8 mouse cellular contexts compared by ENCODE assay signal in the genomic region with DNA sequence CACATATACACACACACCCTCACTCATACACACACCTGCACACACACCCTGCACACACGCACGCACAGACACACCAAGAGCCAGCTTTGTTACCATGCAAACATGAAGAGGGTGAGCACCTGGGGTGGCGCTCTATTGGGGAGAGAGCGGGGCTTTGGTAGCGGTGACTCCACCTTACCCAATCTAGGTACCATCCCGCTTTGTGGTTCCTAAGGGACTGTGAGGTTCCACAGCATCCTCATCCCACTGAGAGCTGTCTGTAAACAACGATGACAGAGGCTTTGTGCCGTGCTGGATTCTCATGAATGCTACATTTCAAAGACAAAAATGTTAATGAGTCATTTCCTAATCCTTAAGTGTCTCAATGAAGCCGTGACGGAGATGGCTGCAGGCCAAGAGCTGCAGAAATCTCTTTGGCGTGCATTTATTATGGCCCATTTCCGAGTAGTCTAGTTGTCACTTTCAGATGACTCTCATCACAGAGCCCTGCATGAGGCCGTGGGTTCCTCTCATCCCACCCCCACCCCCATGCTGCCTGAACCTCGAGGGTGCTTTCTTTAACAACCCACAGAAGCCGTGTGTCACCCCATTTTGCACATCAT. TPM values are rescaled to one million over a fixed set of nuclear protein-coding genes. Genes with fewer than 3 reads are reported as not detected.
DNase-seq lines count a peak whose midpoint lies in the region; ATAC-seq lines count a peak whose summit lies in the region.

No protein-coding gene starts in this region.

- no peak overlapping the region for H3K27ac ChIP-seq in kidney, embryonic 15.5 days

- peaks cover 17% of the 10 kb centered on the region for H3K4me1 ChIP-seq in kidney, embryonic 15.5 days

- no peaks in the 10 kb centered on the region for H3K27me3 ChIP-seq in kidney, embryonic 15.5 days

- no peaks in the 10 kb centered on the region for H3K36me3 ChIP-seq in kidney, embryonic 15.5 days

- 60% methylated on average over 15 of the region's 15 CpGs for WGBS in kidney, embryonic 15.5 days

- no peak overlapping the region for H3K9ac ChIP-seq in kidney, embryonic 15.5 days

- no peak overlapping the region for H3K4me2 ChIP-seq in kidney, embryonic 15.5 days

- H3K4me3 ChIP-seq in kidney, embryonic 15.5 days (replicated peaks), result no peak overlapping the region

- peak; percentile 26 for DNase-seq in gastrocnemius, adult 18-20 months (ENCODE audit: low spot score)
- DNase-seq in gastrocnemius, postnatal 25 days, result no peak
- DNase-seq in fibroblast of lung, adult 2 months (ENCODE audit: low read depth), result peak; percentile 44
- peak; percentile 79 for DNase-seq in lung, postnatal 14 days
- DNase-seq in c-Kit-positive CD71-positive TER-119-positive erythroid progenitor cells, embryonic 14.5 days (ENCODE audit: low spot score), result no peak
- DNase-seq in cerebellum, adult 11 months, result no peak

- no peaks in the 10 kb centered on the region for H3K9me3 ChIP-seq in kidney, embryonic 15.5 days (replicated peaks)

- ATAC-seq in CD4-positive, CD25-positive, alpha-beta regulatory T cell, adult 4 months, result peak; percentile 45
- ATAC-seq in kidney, embryonic 15.5 days (replicated peaks; ENCODE audit: low FRiP score), result peak; percentile 43; the same call in 1 of the 2 replicates

RNA-seq across cellular contexts. Expression of gene Cd83, which starts 10.5 kb away (rescaled TPM):
- under 1 TPM; 0.32 to 0.76 TPM for total RNA-seq in gastrocnemius, adult 18-20 months (2021)
- under 1 TPM; 0.67 to 0.77 TPM for total RNA-seq in gastrocnemius, postnatal 25 days (2021)
- polyA plus RNA-seq in CD4-positive, CD25-positive, alpha-beta regulatory T cell, adult 4 months (2017; shearing (Covaris generic)), result 100 to 1,000 TPM; 294 to 385 TPM
- 29.4 and 32.4 TPM in 2 replicates for polyA plus RNA-seq in kidney, embryonic 15.5 days (2015; fragmentation: Nextera tagmentation; extraction: Ambion mirVana)

Comparison
In these comparisons a context has a peak if more than half of its experiments do, and no peak if none do; other contexts are left out.
1. DNase-seq: peak in gastrocnemius, adult 18-20 months (single experiment), fibroblast of lung, adult 2 months (single experiment) and lung, postnatal 14 days (single experiment); none in gastrocnemius, postnatal 25 days (single experiment), c-Kit-positive CD71-positive TER-119-positive erythroid progenitor cells, embryonic 14.5 days (single experiment) and cerebellum, adult 11 months (single experiment).